Mouse (Mus musculus) adrenal gland, postnatal 25 days (tissue): ENCODE measurements around the gene Gpr37l1. TPM values are rescaled to one million over a fixed set of nuclear protein-coding genes. Genes with fewer than 3 reads are reported as not detected.
A peak's percentile ranks its signal among the peaks of the same experiment; 100 is the strongest.
"Not testable (repeated sequence)": the region's sequence is repeated elsewhere in the genome, so short reads cannot be mapped to it uniquely, and the experiment has no call there.

Source experiments
- DNase-seq: peaks from one replicate; pipeline ENCODE4 v3.0.0; 2021; ENCODE audit warnings: mixed read lengths
- long read RNA-seq: library from polyadenylated mRNA; stranded (forward); transcript quantifications from one replicate; pipeline ENCODE4 v2.0.0, GENCODE M21; 2021
- total RNA-seq: library from RNA; stranded (reverse); gene quantifications from 2 replicates; pipeline ENCODE4 v1.2.3, GENCODE M21; 2021

Gpr37l1 gene
- 0.52 and 0.67 TPM in 2 replicates for total RNA-seq
- long read RNA-seq, result 0 reads

DNA sequence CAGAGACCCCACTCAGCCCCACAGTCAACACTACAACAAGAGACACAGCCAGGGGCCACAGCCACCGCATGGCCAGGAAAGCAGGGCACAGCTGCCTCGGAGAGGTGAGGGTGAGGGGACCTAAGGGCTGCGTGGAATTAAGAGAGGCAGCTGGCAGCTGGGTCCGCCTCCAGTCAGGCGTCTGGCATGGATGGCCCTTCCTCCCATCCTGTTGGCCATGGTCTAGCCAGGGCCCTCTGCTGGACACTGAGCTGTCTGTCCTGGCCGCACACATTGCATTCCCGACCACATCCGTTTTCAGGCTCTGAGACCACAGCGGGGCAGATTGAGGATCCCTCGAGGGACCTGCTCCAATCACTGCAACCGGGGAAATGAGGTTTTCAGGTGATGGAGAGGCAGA lies at the start of gene Gpr37l1:
Gpr37l1 (minus strand) TSS at position 247 of the 400 bp plus-strand sequence.
- DNase-seq, result no peak

DNA sequence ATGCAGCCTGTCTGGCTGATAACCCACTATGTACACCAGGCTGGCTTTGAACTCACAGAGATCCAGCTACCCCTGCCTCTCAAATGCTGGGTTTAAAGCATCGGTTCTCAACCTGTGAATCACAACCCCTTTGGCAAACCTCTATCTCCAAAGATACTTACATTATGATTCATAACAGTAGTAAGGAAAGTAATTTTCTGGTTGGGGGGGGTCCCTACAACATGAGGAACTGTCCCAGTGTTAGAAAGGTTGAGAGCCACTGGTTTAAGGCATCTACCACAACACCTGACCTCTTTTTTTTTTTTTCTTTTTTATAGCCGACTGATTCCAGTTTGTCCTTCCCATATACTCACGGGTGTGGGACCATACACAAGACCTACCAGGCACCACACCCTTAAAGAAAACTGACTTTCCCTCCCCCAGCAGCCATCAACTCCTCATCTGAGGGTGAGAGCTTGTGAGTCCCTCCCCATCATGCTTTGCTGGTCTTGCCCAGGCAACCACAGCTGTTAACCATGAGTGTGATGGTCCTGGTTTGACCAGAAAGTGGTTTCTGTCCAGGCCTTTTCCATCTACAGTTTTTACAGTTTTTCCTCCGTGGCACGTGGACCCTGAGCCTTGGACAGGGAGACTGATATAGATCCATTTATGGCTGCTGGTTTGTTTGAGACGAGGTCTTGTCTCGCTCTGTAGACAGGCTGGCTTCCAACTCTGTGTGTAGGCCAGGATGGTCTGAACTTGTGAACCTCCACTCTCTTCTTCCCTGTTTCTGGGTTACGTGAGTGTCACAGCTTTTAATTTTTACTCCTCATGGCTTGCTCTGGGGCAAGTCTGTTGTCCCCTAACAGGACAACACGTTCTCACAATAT lies 46.5 kb upstream of the Gpr37l1 start:
- no peak for DNase-seq

DNA sequence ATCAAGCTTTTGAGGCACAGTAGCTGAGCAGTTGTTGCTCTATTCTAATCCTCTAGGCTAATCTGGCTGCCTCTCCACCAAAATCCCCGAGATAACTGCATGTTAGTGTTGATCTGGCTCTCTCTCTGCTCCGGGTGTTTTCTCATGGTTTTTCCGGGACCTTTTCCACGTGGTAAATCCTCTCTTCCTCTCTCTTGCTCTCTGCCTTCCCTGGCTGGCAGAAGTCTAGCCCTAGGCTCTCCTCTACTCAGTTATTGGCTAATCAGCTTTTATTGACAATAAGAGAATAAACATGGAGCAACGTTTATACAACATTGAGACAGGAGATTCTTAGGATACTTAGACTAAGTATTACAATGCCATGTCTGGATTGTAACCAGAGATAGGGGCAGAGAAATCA lies 42.9 kb upstream of the Gpr37l1 start:
- DNase-seq, result no peak

DNA sequence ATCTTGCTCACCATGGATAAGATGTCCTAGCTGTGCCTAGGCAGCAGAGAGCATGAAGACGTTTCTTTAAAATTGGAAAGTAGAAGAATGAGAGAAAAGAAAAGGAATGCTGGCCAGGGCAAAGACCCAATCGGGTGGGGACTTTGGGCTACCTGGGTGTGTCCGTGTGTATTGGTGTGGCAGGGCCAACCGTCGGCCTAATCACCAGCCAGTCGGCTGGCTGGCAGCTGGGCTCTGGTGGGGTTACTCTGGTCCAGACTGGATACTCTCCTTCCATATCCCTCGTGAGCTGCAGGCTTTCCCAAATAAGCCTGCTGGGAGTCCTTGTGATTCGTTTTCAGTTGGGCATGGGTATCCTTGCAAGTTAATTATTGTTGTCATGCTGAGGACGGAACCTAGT lies 41.2 kb upstream of the Gpr37l1 start:
- no peak for DNase-seq

DNA sequence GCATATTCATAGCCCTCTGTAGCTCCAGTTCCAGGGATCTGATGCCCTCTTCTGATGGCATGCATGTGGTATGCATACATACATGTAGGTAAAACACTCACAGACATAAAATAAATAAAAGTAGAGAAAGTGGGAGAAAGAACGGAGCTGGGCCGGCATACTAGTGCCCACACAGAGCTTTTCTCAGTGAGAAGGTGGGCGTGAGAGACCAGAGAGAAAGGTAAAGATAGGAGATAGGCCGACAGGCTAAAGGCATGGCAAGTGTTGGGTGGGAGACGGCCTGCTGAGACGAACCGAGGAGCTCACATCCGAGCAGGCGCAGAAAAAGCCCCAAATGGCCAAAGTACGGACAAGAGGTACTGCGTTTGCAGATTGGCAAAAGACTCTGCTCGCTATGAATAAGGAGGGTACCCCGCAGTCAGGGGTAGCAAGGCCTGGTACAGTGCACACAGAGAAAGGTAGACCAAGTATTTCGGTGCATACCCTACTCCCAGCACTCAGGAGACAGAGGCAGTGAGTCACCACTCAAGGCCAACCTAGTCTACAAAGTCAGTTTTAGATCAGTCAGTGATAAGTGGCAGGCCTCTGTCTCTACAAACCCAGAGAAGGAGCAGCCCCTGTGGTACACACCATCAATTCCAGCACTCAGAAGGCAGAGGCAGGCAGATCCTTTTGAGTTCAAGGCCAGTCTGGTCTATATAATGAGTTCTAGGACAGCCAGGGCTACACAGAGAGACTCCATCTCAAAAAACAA lies 39.3 kb upstream of the Gpr37l1 start:
- DNase-seq, result no peak

DNA sequence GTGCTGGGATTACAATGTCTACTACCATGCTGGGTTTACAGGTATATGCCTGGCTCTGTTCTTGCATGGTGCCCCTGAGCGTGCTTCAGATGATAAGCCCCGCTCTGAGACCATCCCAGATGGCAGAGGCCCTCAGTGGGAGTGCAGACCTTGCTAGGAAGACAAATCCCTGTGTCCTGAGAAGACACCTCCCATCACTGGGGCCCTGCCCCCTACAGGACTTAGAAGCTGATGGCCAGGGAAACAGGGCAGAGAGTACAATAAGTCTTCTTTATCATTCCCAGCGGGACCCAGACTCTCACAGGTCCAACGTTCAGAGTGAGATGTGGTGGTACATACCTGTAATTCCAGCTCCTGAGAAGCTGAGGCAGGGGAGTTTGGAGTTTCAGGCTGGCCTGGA lies 37.8 kb upstream of the Gpr37l1 start:
- DNase-seq, result no peak

DNA sequence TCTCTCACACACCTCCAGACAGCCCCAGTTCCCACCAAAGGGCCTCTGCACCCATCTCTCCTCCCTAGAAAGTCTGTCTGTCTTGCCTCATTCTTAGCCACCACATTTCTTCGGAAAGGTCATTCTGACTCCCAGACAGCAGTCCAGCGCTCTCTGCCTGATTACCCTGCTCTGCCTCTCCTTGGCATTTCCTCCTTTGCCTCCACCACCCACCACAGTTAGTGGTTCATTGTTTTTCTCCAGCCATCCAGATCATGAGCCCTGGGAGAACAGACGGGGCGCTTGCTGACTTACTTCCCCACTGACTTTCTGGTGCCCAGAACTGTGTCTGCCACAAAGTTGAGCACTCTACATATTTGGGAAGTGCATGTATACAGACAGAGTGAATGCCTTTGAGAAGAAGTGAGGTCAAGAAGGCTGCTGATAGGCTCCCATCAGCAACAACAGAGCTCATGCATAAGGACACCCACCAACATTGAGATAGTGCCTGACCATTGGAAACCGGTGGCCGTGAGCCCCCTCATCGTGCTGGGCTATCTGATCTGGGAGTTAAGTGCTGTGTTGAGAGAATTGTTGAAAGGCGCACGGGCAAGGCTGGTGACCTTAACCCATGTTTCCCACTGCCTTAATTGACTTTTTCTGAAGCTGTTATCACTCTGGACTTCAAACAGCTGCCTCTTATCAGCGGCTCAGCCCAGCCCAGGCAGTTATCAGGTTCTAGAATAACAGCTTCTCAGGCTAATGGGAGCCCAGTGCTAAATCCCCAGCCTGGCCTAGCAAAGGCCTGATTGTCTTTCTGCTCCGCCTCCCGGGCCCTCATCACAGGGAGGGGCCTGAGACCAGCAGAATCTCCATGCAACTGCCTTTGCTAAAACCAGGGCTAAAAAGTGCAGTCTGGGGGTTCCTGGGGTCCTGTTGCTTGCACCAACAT lies 37.0 kb upstream of the Gpr37l1 start:
- DNase-seq, result no peak

DNA sequence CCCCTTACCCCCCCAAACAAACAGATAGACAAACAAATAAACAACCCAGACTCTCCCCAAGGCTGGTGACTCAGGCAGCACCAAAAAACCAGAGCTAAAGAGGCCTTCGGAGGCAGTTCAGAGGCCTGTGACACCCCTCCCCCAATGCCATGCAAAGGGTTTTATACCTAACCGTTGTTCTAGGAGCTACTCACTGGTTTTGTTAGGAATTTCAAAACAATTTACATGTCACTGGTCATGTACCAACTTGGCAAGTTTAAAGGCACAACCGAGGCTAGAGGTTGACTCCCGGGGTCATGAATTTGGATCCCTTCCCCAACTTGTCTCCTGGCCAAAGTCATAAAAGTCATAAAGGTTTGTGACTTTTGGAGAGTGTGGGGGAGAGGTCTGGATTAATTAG lies 32.9 kb upstream of the Gpr37l1 start:
- DNase-seq, result no peak

DNA sequence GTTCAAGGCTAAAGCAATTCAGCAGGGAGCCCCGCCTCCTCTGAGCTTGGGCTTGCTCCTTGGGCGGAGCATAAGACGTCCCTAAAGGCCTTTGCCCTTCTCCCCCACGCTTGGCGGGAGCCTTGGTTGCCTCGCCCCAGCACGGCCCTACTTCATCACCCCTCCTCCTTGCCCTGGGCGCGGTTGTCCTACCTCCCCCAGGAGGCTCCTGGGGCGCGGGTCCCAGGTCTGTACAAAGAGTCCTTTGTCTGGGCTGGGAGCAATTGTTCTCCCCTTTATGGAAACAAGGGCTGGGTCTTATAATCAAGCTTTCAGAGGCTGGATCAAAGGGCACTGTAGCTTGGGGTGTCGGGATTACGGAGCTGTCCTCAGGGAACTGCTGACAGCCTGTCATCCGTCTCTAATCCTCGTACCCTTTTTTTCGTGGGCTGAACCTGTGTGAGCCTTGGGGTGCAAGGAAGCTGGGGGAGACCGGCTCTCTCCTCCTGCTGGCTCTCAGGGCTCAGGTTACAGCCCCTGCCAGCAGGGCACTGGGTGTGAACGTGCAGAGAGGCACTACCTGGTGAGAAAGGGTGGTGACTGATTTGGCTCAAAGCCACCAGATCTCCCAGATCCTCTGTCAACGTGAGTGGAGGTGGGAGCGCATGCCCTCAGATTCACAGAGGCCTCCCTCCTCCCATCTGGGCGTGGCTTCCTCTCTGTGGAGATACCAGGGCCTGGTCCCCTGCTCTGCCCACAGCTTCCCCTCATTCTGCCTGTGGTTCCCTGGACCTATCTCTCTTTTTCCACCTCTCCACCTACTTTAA lies 31.7 kb upstream of the Gpr37l1 start:
- no peak for DNase-seq

DNA sequence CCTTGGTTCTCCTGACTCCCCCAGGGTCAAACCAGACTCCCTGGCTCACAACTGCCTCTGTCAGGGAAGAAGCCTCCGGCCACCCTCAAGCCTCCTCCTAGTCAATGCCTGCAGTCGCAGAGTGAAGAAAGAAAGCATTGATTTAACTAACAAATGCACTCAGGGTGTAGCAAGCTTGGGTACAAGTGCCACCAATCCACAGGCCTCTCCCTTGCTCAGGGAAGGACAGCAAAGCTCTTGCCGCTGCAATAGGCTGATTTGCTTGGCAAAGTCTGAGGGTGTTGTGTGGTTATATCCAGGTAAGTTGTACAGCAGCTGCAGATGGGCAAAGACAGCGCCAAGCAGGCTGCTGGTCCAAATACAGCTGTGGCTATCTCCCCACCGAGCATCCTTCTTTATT lies 30.9 kb upstream of the Gpr37l1 start:
- no peak for DNase-seq

DNA sequence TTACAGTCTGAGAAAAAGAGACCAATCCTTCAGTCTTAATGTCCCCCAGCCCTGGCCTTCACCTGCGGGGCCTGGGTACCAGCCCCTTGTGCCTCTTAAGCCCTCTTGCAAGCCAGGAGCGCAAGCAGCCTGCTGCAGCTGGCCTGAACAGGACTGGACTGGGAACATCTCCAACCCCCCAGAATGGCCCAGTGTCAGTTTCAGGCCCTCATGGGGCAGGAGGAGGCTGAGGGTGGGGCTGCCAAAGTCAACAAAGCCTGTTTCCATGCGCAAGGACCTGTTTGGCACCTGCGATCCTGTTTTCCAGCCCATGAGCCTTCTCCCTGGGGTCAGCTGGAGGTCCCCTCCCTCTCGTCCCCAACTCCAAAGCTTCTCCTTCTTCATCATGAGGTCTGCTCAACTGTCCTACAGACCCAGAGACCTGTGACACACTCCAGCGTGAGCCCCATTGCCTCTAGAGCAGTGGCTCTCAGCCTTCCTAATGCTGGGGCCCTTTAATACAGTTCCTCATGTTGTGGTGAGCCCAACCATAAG lies 28.5 kb upstream of the Gpr37l1 start:
- DNase-seq, result peak; percentile 40

DNA sequence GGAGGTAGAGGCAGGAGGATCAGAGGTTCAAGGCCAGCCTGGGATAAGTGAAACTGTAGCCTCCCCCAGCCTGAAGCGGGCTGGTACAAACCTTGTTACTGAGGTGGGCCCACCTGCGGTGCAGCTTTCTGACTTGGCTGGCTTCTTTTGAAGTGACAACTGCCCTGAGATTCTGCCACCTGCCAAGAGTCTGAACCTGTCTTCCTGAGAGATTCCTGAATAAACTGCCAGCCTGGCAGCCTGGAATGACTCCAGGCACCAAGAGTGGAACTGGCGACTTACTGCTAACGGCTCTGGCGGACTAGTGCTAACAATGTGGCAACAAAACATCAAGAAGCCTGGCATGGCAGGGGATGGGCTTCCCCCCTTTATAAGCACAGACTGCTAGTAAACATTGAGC lies 26.9 kb upstream of the Gpr37l1 start:
- DNase-seq, result not testable (repeated sequence)

DNA sequence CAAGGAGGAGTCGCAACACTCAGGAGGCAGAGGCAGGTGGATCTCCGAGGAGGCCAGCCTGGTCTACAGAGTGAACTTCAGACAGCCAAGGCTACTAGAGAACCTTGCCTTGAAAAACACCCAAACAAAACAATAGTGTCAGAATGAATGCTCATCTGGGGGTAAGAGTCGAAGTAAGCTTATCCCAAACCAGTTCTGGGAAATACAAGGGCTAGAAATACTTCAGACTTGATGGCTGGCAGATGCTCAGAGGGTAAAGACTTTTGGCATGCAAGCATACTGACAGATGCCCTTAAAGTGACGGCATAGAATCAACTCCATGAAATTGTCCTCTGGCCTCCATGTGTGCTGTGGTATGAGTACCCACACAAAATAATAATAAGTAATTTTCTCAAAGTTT lies 21.7 kb upstream of the Gpr37l1 start:
- DNase-seq, result no peak

DNA sequence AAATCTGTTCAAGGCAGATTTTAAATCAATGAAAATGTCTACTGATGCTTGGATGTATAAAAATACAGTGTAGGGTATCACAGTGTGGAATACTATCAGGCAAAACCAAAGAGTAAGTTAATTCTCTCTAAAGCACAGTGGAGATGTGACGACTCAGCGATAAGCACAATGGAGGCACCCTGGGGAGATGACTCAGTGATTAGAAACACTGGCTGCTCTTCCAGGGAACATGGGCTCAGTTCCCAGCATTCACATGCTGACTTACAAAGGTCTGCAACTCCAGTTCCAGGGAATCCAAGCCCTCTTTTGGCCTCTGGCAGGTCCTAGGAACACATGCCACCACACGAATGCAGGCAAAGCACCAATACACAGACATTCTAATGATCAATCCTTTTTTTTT lies 20.7 kb upstream of the Gpr37l1 start:
- DNase-seq, result no peak

DNA sequence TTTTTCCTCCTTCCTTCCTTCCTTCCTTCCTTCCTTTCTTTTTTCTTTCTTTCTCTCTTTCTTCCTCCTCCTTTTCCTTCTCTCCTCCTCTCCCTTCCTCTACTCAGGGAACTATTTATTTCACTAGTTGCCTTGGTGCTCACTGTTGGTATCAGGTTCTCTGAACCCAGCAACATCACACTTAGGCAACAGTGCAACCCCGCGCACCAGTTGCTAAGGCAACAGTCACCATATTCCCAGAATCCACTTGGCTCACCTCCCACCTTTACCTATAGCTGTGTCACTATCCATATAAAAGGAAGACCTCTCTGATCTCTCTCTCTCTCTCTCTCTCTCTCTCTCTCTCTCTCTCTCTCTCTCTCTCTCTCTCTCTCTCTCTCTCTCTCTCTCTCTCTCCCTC lies 19.5 kb upstream of the Gpr37l1 start:
- DNase-seq, result not testable (repeated sequence)

DNA sequence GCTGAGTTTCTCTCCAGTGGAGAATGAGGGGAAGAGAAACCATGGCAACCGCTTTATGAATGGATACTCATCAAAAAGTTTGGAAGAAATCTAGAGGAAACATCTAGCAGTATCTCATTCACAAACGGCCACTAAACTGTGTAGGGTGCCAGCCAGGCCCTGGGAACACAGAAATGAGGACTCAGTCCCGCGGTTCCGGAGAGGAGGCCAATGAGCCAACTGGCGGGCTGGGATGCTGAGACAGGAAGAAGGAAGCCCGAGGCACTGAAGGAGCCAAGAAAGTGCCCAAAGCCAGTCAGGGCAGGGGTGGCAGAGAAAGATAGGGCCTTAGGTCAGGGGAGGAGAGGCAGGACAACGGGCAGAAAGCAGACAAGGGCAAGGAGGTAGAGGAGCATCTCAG lies 18.9 kb upstream of the Gpr37l1 start:
- DNase-seq, result no peak

DNA sequence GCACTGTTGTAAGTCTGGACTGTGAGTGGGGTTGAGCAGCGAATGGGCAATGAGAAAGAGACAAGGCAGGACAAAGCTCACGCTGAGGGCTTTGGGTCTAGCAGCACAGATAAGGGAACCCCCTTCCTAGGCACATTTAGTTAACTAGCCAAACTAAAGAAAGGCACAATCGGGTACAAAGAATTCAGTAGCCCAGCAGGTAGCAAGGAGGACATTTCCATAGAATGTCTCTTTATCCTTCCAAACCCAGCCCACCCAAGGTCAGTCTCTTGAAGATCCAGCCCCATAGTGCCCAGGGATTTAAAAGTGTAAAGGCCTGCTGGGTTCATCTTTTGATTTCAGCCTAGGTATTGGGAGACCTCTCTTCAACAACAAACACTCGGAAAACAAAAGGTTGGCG lies 18.5 kb upstream of the Gpr37l1 start:
- no peak for DNase-seq

DNA sequence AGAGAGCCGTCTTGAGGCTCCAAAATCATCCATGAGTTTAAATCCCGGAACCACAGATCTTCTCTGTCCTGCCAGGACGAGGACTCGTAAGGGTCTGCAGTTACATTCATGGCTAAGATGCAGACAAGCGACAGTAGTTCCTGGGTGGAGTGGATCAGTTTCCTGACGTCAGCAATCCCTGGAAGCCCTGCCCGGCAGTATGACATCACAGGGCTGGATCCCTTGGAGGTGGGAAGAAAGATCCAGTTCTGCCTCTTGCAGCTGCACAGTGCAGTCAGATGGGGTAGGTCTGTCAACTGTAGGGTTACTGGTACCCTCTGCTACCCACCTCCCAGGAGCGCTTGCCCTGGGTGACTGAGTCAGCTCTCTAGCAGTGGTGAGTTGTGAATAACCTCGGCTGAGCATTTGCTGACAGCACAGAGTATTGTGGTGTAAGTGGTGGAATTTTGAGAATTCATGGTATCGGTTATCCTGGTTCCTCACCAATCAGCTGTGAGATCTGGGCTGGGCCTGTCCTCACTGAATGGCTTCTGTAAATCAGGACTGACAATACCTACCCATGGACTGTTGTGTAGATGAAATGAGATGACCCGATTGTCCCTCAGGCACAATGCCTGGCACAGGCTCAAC lies 16.6 kb upstream of the Gpr37l1 start:
- no peak for DNase-seq

DNA sequence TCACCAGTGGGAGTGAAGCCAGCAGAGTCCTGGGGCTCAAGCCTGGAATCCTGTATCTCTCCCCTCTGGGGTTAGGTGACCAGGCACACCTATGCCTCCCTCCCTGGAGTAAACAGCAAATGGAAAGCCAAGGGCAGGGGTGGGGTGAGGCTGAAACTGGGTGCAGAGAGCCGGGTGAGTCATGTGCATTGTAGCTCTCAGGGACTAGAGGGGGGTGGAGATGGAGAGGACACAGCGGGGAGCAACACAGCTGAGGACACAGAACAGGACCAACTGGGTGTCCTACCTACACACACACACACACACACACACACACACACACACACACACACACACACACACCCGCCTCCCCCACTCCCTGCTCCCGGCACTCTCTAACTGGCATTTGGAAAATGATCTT lies 16.0 kb upstream of the Gpr37l1 start:
- DNase-seq, result peak; percentile 39

DNA sequence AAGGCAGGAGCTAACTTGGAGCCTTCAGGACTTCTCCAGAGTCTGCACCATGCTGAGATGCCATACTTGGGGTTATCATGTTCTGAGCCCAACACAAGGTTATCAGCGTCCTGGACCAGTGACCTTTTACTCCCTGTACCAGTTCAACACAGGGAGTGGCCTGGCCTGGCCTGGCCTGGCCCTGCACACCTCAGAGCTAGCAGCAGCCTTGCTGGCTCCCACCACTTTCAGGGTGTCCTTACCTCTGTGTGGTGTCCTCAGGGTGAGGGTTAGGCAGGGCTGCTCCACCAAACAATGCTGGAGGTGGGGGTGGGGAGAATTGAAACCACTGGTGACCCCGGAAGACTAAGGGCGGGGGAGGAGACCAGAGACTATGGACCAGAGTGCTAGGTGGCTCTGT lies 15.5 kb upstream of the Gpr37l1 start:
- DNase-seq, result no peak
